Mouse (Mus musculus) heart, embryonic 14.5 days (tissue): Measurements from ENCODE around the gene Olfr575. TPM values are rescaled to one million over a fixed set of nuclear protein-coding genes. Genes with fewer than 3 reads are reported as not detected.

Experiments
- ATAC-seq: fragments of 200-750 bp; cut with Nextera tagmentation; 2 replicates; pipeline ENCODE4 v1.8.0; 2017; ENCODE audit warnings: low read depth, moderate TSS enrichment; ENCODE audit not compliant: insufficient number of reproducible peaks, insufficient read depth, low FRiP score
- H3K27ac ChIP-seq, 2 experiments: fragments of 200-500 bp in 1 of 2; fragments of 300-500 bp in 1 of 2; sonication (generic) in 1 of 2; replicated peaks in 1 of 2; 2 replicates each; pipeline ENCODE4 v1.5.1; 2012 to 2014; ENCODE audit warnings: low read depth in 2 of 2, low read length in 2 of 2, control low read depth in 1 of 2, mild to moderate bottlenecking in 1 of 2, mixed read lengths in 1 of 2; ENCODE audit not compliant: control insufficient read depth in 1 of 2, insufficient read depth in 1 of 2
- H3K27me3 ChIP-seq: fragments of 300-500 bp; sonication (generic); 2 replicates; pipeline ENCODE4 v1.6.1; 2014; ENCODE audit warnings: mild to moderate bottlenecking, low read length, control low read depth; ENCODE audit not compliant: control insufficient read depth, insufficient read depth
- H3K36me3 ChIP-seq: fragments of 300-500 bp; sonication (generic); 2 replicates; pipeline ENCODE4 v1.6.1; 2014; ENCODE audit warnings: mild to moderate bottlenecking, control low read depth, low read length, mixed read lengths; ENCODE audit not compliant: control insufficient read depth, insufficient read depth
- H3K4me1 ChIP-seq, 2 experiments: fragments of 200-500 bp in 1 of 2; fragments of 300-500 bp in 1 of 2; sonication (generic) in 1 of 2; 2 replicates each; pipeline ENCODE4 v1.6.1; 2012 to 2014; ENCODE audit warnings: low read length in 2 of 2, control low read depth in 1 of 2, mixed read lengths in 1 of 2; ENCODE audit not compliant: control insufficient read depth in 2 of 2, insufficient read depth in 2 of 2
- H3K4me2 ChIP-seq: fragments of 300-500 bp; sonication (generic); 2 replicates; pipeline ENCODE4 v1.6.1; 2014; ENCODE audit warnings: mild to moderate bottlenecking, low read length
- H3K4me3 ChIP-seq, 2 experiments: fragments of 200-500 bp in 1 of 2; fragments of 300-500 bp in 1 of 2; sonication (generic) in 1 of 2; 2 replicates each; pipeline ENCODE4 v1.5.1; 2012 to 2014; ENCODE audit warnings: low read length in 2 of 2, mild to moderate bottlenecking in 2 of 2, control low read depth in 1 of 2, low read depth in 1 of 2, moderate library complexity in 1 of 2; ENCODE audit not compliant: control insufficient read depth in 1 of 2, insufficient read depth in 1 of 2
- H3K9ac ChIP-seq: fragments of 300-500 bp; sonication (generic); 2 replicates; pipeline ENCODE4 v1.6.1; 2014; ENCODE audit warnings: mild to moderate bottlenecking, low read length
- H3K9me3 ChIP-seq: fragments of 300-500 bp; sonication (generic); 2 replicates; pipeline ENCODE4 v1.6.1; 2016; ENCODE audit warnings: low read length, control low read depth; ENCODE audit not compliant: control insufficient read depth
- WGBS: fragments of 180-500 bp; shearing (Covaris S2); extraction: QIAGEN DNeasy Blood & Tissue Kit; methylation state at CpG from one replicate; pipeline ENCODE4 v1.1.7; 2014; 5-methylcytosine and 5-hydroxymethylcytosine counted together
- polyA plus RNA-seq: library from polyadenylated mRNA; unstranded; fragments of >200 nt; fragmentation: Nextera tagmentation; extraction: Ambion mirVana; gene quantifications from 2 replicates; pipeline ENCODE4 v1.2.1, GENCODE M21; 2014

The Olfr575 gene
- polyA plus RNA-seq, 1 experiment from 2014 or later = not detected

- 16% methylated on average over 1 of the region's 1 CpGs for WGBS
- H3K27me3 ChIP-seq = no peaks in the 10 kb centered on the region
- H3K4me2 ChIP-seq = no peak overlapping the region
- no peak overlapping the region for H3K4me3 ChIP-seq
- peaks cover 2 to 4% of the 10 kb centered on the region in 2 experiments; a peak in 2 of 4 replicates for H3K4me1 ChIP-seq
- no peaks in the 10 kb centered on the region for H3K36me3 ChIP-seq
- ATAC-seq = no peak
- H3K9me3 ChIP-seq = no peaks in the 10 kb centered on the region
- no peak overlapping the region for H3K27ac ChIP-seq
- H3K9ac ChIP-seq = no peak overlapping the region
Observed at GRCm38 (mm10) chr7:102915261-102915660, 43.3 kb downstream of the Olfr575 start.

Other genes starting within 250 kb of the Olfr575 start
- gene Olfr33, start 239.7 kb downstream of the Olfr575 start, polyA plus RNA-seq = not detected in 2 replicates
- gene Olfr559, start 231.3 kb downstream of the Olfr575 start, polyA plus RNA-seq = 0.12 TPM in 1 of 2 replicates, not detected in the other
- gene Olfr560, start 199.4 kb downstream of the Olfr575 start, polyA plus RNA-seq = not detected in 2 replicates
- not detected in 2 replicates for gene Olfr78, start 199.3 kb downstream of the Olfr575 start, polyA plus RNA-seq
- gene Olfr561, start 187.6 kb downstream of the Olfr575 start, polyA plus RNA-seq = not detected in 2 replicates
- not detected in 2 replicates for gene Olfr564, start 155.3 kb downstream of the Olfr575 start, polyA plus RNA-seq
- gene Olfr566, start 100.0 kb downstream of the Olfr575 start, polyA plus RNA-seq = not detected in 2 replicates
- not detected in 2 replicates for gene Olfr568, start 81.7 kb downstream of the Olfr575 start, polyA plus RNA-seq
- gene Olfr569, start 67.9 kb downstream of the Olfr575 start, polyA plus RNA-seq = not detected in 2 replicates
- not detected in 2 replicates for gene Olfr570, start 64.2 kb downstream of the Olfr575 start, polyA plus RNA-seq
- gene Olfr571, start 41.2 kb downstream of the Olfr575 start, polyA plus RNA-seq = not detected in 2 replicates
- not detected in 2 replicates for gene Olfr572, start 34.4 kb downstream of the Olfr575 start, polyA plus RNA-seq
- not detected in 2 replicates for gene Olfr573-ps1, start 16.2 kb downstream of the Olfr575 start, polyA plus RNA-seq
- gene Olfr574, start 10.3 kb downstream of the Olfr575 start, polyA plus RNA-seq = not detected in 2 replicates
- not detected in 2 replicates for gene Olfr576, start 3.9 kb upstream of the Olfr575 start, polyA plus RNA-seq
- gene Olfr577, start 17.2 kb upstream of the Olfr575 start, polyA plus RNA-seq = not detected in 2 replicates
- not detected in 2 replicates for gene Olfr578, start 30.5 kb upstream of the Olfr575 start, polyA plus RNA-seq
- gene Olfr582, start 79.2 kb upstream of the Olfr575 start, polyA plus RNA-seq = not detected in 2 replicates
- gene Olfr583, start 92.5 kb upstream of the Olfr575 start, polyA plus RNA-seq = not detected in 2 replicates
- gene Olfr584, start 123.1 kb upstream of the Olfr575 start, polyA plus RNA-seq = not detected in 2 replicates
- gene Olfr585, start 138.9 kb upstream of the Olfr575 start, polyA plus RNA-seq = not detected in 2 replicates
- gene Olfr586, start 166.9 kb upstream of the Olfr575 start, polyA plus RNA-seq = not detected in 2 replicates
- not detected in 2 replicates for gene Olfr588-ps1, start 182.1 kb upstream of the Olfr575 start, polyA plus RNA-seq
- gene Olfr589, start 197.6 kb upstream of the Olfr575 start, polyA plus RNA-seq = not detected in 2 replicates
- gene Olfr591, start 219.6 kb upstream of the Olfr575 start, polyA plus RNA-seq = not detected in 2 replicates
- gene Olfr592, start 226.0 kb upstream of the Olfr575 start, polyA plus RNA-seq = not detected in 2 replicates